Comparison of ENCODE assay signal across 20 mouse cellular contexts in genomic region chr3:28734712-28735111, GRCm38 (mm10). TPM values are rescaled to one million over a fixed set of nuclear protein-coding genes. Genes with fewer than 3 reads are reported as not detected.
DNase-seq lines count a peak whose midpoint lies in the region; ATAC-seq and TF ChIP-seq lines count a peak whose summit lies in the region.
"Had no signal": no experiment of that assay in that cellular context is flagged by ENCODE, and none has a peak within 500 bp of the region (broad histone marks: within the 10 kb centered on the region; RNA-seq: fewer than 3 reads in every experiment).

No protein-coding gene starts in this region.

- no peaks in the 10 kb centered on the region for H3K27me3 ChIP-seq in kidney, embryonic 16.5 days (ENCODE audit: insufficient read depth, low read length)
- H3K27me3 ChIP-seq in C2C12 (ENCODE audit: control insufficient read depth, insufficient read depth, insufficient read length): no peaks in the 10 kb centered on the region
- H3K27me3 ChIP-seq in stomach, postnatal 0 days (ENCODE audit: control insufficient read depth, insufficient read depth, low read length): no peaks in the 10 kb centered on the region
- H3K27me3 ChIP-seq: heart, embryonic 15.5 days; hindbrain, embryonic 12.5 days had no signal

- no peaks in the 10 kb centered on the region for H3K79me3 ChIP-seq in C2C12 (ENCODE audit: low read depth)

- TF ChIP-seq EP300 in stomach, postnatal 0 days (optimal IDR thresholded peaks at IDR 0.05): no peak

- no peaks in the 10 kb centered on the region for H3K79me2 ChIP-seq in C2C12 (ENCODE audit: control insufficient read depth, insufficient read depth)

- TF ChIP-seq CTCF in C2C12 (IDR thresholded peaks at IDR 0.05; ENCODE audit: control insufficient read depth, insufficient read depth, insufficient read length): no peak
- TF ChIP-seq CTCF in stomach, postnatal 0 days (IDR thresholded peaks at IDR 0.05; ENCODE audit: low read depth): no peak

- H3K9ac ChIP-seq in kidney, embryonic 16.5 days (replicated peaks; ENCODE audit: low read length): no peak overlapping the region
- H3K9ac ChIP-seq in stomach, postnatal 0 days (ENCODE audit: low read length): no peak overlapping the region
- H3K9ac ChIP-seq: forebrain, embryonic 13.5 days; heart, embryonic 15.5 days; hindbrain, embryonic 12.5 days; liver, postnatal 0 days had no signal

- H3ac ChIP-seq in C2C12 (ENCODE audit: control insufficient read depth, insufficient read length, low read depth): no peak overlapping the region

- no peak overlapping the region for H3K4me3 ChIP-seq in kidney, embryonic 16.5 days (ENCODE audit: low read length)
- no peak overlapping the region for H3K4me3 ChIP-seq in C2C12 (ENCODE audit: insufficient read depth, poor library complexity, severe bottlenecking)
- no peak overlapping the region for H3K4me3 ChIP-seq in stomach, postnatal 0 days (ENCODE audit: low read depth, low read length)
- H3K4me3 ChIP-seq: forebrain, embryonic 13.5 days; heart, embryonic 15.5 days; hindbrain, embryonic 12.5 days had no signal

- no peak overlapping the region for H3K27ac ChIP-seq in kidney, embryonic 16.5 days (ENCODE audit: low read length)
- H3K27ac ChIP-seq in stomach, postnatal 0 days (replicated peaks): no peak overlapping the region
- H3K27ac ChIP-seq: forebrain, embryonic 13.5 days; heart, embryonic 15.5 days; hindbrain, embryonic 12.5 days had no signal

- ATAC-seq in kidney, embryonic 16.5 days (ENCODE audit: low FRiP score, low TSS enrichment): peak; percentile 64; the same call in 1 of the 2 replicates
- peak; percentile 53; the same call in 1 of the 2 replicates for ATAC-seq in stomach, postnatal 0 days (ENCODE audit: low FRiP score, low TSS enrichment)
- ATAC-seq: CD4-positive, CD25-positive, alpha-beta regulatory T cell, adult 4 months; forebrain, embryonic 13.5 days; liver, postnatal 0 days; midbrain, embryonic 16.5 days had no signal

- WGBS in kidney, embryonic 16.5 days: 57% methylated on average over 2 of the region's 2 CpGs
- WGBS in stomach, postnatal 0 days: 63% methylated on average over 2 of the region's 2 CpGs

- no peak for DNase-seq in kidney, postnatal 36 days
- peak; percentile 49 for DNase-seq in fibroblast of lung, adult 2 months (ENCODE audit: low read depth)
- no peak for DNase-seq in stomach, postnatal 0 days (ENCODE audit: low spot score)
- no peak for DNase-seq in neural tube, embryonic 10.5 days (ENCODE audit: extremely low spot score, low spot score)
- DNase-seq in yolk sac, embryonic 10.5 days (ENCODE audit: low spot score): no peak
- DNase-seq: cerebellum, adult 2 months; cerebellum, postnatal 36 days; gastrocnemius, postnatal 14 days; kidney, adult 18-20 months; liver; liver, postnatal 0 days; lung, postnatal 10 days; thymus, postnatal 4 days had no signal

- no peak overlapping the region for H3K4me2 ChIP-seq in kidney, embryonic 16.5 days (replicated peaks; ENCODE audit: low read depth, low read length)
- no peak overlapping the region for H3K4me2 ChIP-seq in stomach, postnatal 0 days (replicated peaks; ENCODE audit: low read depth)
- H3K4me2 ChIP-seq: forebrain, embryonic 13.5 days; heart, embryonic 15.5 days; hindbrain, embryonic 12.5 days had no signal

- peaks cover 5% of the 10 kb centered on the region; the same call in 1 of the 2 replicates for H3K4me1 ChIP-seq in kidney, embryonic 16.5 days (ENCODE audit: insufficient read depth, low read length)
- no peaks in the 10 kb centered on the region for H3K4me1 ChIP-seq in stomach, postnatal 0 days (replicated peaks; ENCODE audit: control insufficient read depth, insufficient read depth)
- H3K4me1 ChIP-seq: heart, embryonic 15.5 days had no signal

- no peaks in the 10 kb centered on the region for H3K36me3 ChIP-seq in kidney, embryonic 16.5 days (ENCODE audit: insufficient read depth, low read length)
- no peaks in the 10 kb centered on the region for H3K36me3 ChIP-seq in C2C12 (ENCODE audit: control insufficient read depth, insufficient read depth)
- no peaks in the 10 kb centered on the region for H3K36me3 ChIP-seq in stomach, postnatal 0 days (ENCODE audit: control insufficient read depth, insufficient read depth, low read length)
- H3K36me3 ChIP-seq: heart, embryonic 15.5 days; hindbrain, embryonic 12.5 days had no signal

- no peaks in the 10 kb centered on the region for H3K9me3 ChIP-seq in kidney, embryonic 16.5 days (ENCODE audit: low read length)
- H3K9me3 ChIP-seq in stomach, postnatal 0 days (ENCODE audit: control insufficient read depth, low read length): no peaks in the 10 kb centered on the region
- H3K9me3 ChIP-seq: forebrain, embryonic 13.5 days; heart, embryonic 15.5 days; hindbrain, embryonic 12.5 days had no signal

TF ChIP-seq in C2C12, 6 proteins besides CTCF, POLR2A, EP300 and RAD21:
- TF ChIP-seq MAX (IDR thresholded peaks at IDR 0.05): peak; percentile 18
- TF ChIP-seq CEBPB (IDR thresholded peaks at IDR 0.05; ENCODE audit: low read depth): peak; percentile 14
- TF ChIP-seq FOSL1 (IDR thresholded peaks at IDR 0.05; ENCODE audit: insufficient read depth, low read length, poor library complexity, severe bottlenecking): peak; percentile 65
- TF ChIP-seq MYOG (IDR thresholded peaks at IDR 0.05; ENCODE audit: control insufficient read depth, extremely low read depth, insufficient read length): no peak
- TF ChIP-seq MYOD1 (IDR thresholded peaks at IDR 0.05; ENCODE audit: control insufficient read depth, insufficient read length, low read depth): peak; percentile 9

RNA-seq across cellular contexts. Expression of gene Slc2a2, which starts 37.0 kb away (rescaled TPM):
- 26.3 and 28.6 TPM in 2 replicates for polyA plus RNA-seq in kidney, embryonic 16.5 days (2015; fragmentation: Nextera tagmentation; extraction: Ambion mirVana)
- not detected for polyA plus RNA-seq in C2C12 (2012; fragmentation: generic; extraction: Trizol)
- 0.25 and 0.31 TPM in 2 replicates for polyA plus RNA-seq in stomach, postnatal 0 days (2015; fragmentation: Nextera tagmentation; extraction: Ambion mirVana)
- polyA plus RNA-seq: CD4-positive, CD25-positive, alpha-beta regulatory T cell, adult 4 months had no signal

RNA-seq across cellular contexts. Expression of gene Eif5a2, which starts 46.4 kb away (rescaled TPM):
- polyA plus RNA-seq in kidney, embryonic 16.5 days (2015; fragmentation: Nextera tagmentation; extraction: Ambion mirVana): 8.4 and 8.6 TPM in 2 replicates
- polyA plus RNA-seq in C2C12 (2012; fragmentation: generic; extraction: Trizol): 2.0 TPM
- polyA plus RNA-seq in stomach, postnatal 0 days (2015; fragmentation: Nextera tagmentation; extraction: Ambion mirVana): 1.2 and 1.5 TPM in 2 replicates

Comparison
In these comparisons a context has a peak if more than half of its experiments do, and no peak if none do; other contexts are left out.
1. RNA of gene Slc2a2, which starts 37.0 kb away (polyA plus RNA-seq): 26.3 to 28.6 TPM in kidney, embryonic 16.5 days; 0.25 to 0.31 TPM in stomach, postnatal 0 days and not detected in C2C12 (single experiment); every median in the first group is over 10 times any median in the second.